Mouse (Mus musculus) kidney, postnatal 36 days (tissue): Measurements from ENCODE around the gene Ddost.
"Not testable (repeated sequence)": the region's sequence is repeated elsewhere in the genome, so short reads cannot be mapped to it uniquely, and the experiment has no call there.

Source experiments
- DNase-seq, 2 experiments: peaks; one replicate each; pipeline ENCODE4 v3.0.0; 2021 to 2022; ENCODE audit warnings: mixed read lengths in 2 of 2

The Ddost gene

DNA sequence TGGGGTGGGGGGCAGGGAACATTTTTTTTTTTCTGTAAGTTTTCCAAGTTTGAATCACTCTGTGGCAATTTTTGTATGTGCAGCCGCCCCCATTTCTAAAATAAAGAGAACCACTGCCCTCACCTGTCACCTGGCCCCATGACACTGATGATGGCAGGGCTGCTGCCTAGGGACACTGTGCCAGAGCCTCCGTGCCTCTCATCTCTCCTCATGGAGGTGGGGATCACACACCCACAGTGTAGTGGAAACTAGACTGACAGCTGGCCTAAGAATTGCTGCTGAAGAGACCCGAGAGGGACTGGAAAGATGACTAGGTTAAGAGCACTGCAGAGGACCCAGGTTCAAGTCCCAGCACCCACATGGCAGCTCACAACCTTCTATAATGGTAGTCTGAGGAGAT lies 7.6 kb downstream of the Ddost start:
- no peak for DNase-seq

DNA sequence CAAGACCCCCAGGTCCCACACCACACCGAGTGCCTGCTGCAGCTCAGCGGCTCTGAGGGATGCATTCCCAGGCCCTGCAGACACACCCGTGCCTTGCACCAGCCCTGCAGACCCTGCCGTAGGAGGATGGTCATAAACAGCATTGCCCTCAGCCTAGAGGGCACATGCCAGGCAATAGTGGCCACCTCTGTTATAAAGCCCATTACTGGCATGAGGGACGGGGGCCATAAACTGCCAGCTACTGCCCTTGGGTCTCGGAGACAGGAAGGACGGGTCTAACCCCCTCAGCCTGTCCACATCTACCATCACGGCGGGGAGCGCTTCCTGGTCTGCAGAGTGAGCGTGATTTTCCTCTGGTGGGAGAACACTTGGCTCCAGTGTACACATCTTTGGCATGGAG lies 8.5 kb downstream of the Ddost start:
- DNase-seq = no peak

DNA sequence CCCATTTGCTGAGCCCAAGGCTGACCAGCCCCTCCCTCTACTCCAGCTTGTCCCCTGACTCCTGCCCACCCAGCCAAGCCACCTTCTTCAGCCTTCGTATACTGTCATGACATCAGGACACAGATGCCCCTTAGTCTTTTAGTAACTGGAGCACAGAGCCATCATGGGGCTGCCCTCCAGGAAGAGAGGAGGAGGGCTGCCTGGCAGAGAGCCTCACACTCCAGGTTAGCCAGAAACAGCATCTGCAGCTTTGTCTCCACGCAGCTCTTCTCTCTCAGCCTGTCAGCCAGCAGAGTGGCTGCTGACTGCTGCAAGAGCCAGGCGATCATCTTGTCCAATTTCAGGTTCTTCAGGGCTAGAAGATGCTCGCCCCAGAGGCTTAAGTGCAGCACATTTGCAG lies 9.3 kb downstream of the Ddost start:
- no peak for DNase-seq

DNA sequence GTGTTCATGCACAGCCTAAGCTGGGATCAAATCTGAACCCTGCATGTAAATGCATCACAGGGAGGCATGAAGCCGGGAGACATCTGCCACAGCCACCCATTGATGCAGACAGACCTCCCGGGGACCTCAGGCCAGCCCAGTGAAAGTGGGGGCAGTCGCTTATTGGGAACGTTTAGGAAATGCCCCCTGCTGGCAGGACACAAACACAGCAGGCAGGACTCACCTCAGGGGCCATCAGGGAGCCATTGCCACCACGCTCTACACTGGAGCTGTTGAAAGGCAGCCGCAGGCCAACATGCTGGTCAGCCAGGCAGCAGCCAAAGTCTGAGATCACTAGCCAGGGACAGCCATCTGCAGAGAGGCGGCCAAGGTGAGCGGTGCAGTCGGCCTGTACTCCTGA lies 11.3 kb downstream of the Ddost start:
- DNase-seq = no peak

DNA sequence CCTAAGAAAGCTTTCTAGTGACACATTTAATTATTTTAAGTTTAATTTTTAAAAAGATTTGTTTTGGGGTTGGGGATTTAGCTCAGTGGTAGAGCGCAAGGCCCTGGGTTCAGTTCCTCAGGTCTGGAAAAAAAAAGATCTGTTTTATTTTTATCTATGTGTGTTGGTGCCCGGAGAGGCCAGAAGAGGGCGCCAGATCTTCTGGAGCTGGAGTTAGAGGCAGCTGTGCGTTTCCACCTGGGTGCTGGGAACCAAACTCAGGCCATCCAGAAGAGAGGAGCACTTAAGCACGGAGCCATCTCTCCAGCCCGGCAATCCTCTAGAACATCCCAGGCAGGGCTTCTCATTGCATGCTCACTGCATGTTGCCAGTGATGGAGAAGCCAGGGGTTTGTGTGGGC lies 11.8 kb downstream of the Ddost start:
- no peak for DNase-seq

DNA sequence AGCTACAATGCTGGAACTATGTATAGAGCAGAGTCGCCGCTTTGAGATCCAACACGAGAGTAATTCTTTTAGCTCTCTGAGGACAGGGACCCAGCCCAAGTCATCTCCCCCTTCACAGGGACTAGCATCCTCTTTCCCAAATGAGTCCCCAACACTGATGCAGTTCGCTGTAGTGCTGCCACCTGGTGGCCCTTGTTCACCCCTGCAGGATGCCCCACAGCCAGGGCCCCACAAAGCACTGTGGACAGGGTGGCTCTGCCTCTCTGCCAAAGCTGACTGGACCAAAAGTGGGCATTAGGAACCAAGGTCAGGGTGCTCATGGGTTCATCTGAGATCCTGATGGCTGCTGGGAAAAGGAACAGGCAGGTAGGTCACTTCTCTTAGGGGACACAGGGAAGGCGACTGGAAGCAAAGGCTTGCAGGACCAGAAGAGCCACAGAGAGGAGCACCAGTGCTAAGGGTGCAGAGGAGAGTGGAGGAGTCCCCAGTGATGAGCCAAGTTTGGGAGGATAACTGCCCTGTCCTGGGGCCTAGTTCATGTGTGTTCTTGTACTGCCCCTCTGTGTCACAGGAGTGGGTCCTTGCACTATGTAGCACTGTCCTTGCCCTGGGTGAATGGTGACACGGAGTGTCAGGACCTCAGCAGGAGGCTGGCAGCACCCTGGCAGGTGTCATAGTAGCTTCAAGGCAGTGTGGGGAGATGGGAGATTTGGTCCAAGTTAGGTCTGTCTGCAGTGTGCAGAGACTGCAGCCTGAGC lies 14.2 kb downstream of the Ddost start:
- peak; percentile 27 to 82 for DNase-seq

DNA sequence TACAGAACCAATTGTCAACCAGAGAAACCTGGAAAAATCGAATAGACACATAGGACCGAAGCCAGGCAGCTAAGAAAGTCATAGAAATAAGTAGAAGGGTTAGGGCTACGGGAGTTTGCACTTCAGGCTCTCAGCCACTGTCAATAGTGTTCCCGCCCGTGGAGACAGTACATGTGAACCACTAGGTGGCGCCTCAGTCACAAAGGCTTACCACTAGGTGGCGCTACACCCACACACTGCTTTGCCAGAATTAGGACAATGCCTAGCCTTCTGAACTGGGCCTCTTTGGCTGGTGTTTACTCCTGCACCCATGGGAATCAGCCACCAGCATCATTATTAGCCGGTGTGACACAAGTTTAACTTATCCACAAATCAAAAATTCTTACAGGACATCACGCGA lies 15.0 kb downstream of the Ddost start:
- DNase-seq = peak; percentile 84 to 88

DNA sequence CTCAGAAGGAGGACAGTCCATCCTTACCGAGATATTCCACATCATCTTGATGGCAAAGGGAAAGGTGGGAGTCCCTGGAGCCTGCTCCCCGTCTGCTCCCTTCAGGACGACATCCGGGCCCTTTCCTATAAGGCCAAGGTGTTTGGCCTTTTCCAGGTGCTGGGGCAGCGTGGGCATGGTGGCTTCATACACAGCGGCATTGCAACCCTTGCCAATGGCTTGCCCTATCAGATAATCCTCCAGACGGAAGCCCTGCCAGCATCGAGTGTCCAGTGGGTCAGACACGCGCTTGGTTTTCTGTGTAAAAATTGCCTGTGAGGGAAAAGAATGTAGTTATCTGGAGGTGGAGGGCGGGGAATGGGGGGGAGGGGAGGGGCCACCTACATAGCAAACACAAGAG lies 16.2 kb downstream of the Ddost start:
- DNase-seq = no peak

DNA sequence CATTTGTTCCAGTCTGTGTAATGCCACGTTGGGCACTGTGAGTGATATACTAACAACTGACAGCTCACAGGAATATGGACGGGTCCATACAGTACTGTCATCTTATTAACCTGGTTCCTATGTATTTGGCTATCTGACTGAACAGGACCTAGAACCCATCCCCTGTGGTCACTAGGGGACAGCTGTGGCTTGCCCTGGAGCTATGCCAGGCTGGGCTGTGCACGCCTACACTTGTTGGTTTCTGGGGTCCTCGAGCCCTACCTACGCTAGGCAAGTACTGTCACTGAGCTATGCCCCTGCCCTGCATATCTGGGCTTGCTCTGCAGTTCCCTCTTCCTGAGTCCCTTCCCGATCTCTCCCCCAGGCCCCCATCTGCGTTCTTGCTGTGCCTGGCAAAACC lies 17.0 kb downstream of the Ddost start:
- no peak for DNase-seq

DNA sequence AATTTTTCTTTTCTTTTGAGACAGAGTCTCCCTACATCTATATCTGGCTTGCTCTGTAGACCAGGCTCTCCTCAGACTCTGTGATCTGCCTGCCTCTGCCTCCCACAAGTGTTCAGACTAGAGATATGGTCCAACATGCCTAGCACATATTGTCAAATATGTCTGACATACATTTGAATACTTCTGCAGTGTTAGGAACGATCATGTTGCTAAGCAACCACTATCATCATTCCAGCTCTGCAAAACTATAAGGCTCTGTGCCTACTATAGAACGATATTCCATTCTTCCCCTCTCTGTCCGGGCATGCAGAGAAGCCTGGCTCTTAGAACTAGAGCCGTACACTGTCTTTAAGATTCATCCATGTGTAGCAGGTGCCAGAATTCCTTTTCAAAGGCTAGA lies 18.2 kb downstream of the Ddost start:
- no peak for DNase-seq

DNA sequence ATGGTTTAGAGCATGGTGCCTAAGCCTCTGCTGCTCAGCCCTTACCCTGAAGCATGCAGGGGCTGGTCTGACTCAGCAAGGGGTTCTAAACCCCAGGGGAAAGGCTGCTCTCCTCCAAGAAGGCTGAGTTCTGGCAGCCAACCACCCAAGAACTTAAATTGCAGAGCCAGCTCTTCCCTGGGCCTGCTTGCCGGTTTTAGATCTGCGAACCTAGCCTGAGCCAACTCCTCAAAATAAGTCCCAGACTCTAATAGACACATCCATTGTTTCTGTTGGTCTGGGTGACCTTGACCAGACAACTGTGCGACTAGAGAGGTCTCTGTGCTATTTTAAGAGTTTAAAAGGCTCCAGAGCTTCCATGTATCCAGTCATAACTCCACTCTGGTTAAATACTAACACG lies 19.2 kb downstream of the Ddost start:
- no peak for DNase-seq

DNA sequence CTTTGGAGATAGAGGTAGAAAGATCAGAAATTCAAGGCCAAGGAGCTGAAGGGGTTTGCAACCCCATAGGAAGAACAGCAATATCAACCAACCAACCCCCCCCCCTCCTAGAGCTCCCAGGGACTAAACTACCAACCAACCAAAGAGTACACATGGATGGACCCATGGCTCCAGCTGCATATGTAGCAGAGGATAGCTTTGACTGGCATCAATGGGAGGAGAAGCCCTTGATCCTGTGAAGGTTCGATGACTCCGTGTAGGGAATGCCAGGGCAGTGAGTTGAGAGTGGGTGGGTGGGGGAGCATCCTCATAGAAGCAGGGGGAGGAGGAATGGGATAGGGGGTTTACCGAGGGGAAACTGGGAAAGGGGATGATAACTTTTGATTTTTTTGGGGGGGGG lies 19.9 kb downstream of the Ddost start:
- no peak for DNase-seq

DNA sequence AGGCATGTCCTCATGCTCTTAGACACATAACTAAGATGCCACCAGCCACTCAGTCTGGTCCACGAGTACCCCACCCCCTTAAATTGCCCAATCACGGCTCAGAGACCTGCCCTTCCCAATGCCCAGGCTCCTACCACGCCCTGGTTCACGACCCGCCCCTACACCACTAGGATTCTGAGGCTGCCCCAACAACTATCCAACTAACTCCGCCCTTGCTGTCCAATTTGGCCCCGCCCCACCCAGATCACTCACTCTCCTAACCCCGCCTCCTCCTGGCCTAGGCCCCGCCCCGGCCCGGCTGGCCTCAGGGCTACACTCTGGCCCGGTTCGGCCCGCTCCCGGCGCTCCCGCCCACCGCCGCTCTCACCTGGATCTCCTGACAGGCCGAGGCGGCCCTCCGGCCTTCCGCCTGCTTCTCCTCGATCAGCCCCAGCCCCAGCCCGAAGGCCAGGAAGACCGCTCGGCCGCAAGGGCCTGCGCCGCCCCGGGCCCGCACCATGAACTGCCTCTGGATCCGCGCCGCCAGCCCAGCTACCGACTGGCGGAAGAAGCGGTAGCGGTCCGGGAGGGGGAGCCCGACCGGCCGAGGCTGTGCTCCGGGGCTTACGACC lies 21.0 kb downstream of the Ddost start:
- peak; percentile 99 to 100 for DNase-seq

DNA sequence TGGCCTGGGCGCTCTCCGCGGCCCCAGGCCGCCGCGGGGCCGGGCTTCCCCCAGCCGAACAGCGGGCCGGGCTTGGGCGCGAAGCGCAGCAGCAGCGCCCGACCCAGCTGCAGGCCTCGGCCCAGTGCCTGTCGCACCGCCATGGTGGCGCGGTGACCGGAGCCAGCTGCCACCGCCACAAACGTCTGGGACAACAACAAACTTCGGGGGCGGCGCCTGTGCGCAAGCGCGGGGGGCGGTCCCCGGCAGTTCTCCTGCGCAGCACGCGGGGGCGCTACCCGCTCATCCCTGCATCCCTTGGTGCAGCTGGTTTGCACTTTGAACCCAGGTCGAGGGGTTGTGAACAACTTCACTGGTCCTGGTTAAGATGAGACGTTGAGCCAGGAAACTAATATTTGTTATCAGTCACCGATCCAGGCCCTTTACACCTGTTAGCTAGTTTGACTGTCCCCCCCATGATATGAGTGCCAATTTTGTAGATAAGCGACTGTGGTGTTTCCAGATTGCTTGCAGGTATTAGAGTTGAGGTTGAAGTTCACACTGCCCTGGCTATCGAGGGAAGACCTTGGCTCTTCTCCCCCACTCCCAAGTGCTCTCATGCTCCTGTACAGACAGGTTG lies 21.7 kb downstream of the Ddost start, which contains the start of gene Pink1:
Pink1 (minus strand) TSS at position 231 of the 619 bp plus-strand sequence.
- DNase-seq = peak; percentile 94 to 95

DNA sequence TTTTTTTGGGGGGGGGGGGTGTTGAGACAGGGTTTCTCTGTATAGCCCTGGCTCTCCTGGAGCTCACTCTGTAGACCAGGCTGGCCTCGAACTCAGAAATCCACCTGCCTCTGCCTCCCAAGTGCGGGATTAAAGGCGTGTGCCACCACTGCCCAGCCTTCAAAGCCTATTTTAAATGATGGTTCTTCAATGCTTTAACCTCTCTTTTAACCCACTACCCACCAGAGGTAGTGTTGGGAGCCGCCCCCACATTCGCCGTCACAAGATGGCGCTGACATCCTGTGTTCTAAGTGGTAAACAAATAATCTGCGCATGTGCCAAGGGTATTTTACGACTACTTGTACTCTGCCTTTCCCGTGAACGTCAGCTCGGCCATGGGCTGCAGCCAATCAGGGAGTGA lies 22.6 kb downstream of the Ddost start:
- DNase-seq = not testable (repeated sequence)

DNA sequence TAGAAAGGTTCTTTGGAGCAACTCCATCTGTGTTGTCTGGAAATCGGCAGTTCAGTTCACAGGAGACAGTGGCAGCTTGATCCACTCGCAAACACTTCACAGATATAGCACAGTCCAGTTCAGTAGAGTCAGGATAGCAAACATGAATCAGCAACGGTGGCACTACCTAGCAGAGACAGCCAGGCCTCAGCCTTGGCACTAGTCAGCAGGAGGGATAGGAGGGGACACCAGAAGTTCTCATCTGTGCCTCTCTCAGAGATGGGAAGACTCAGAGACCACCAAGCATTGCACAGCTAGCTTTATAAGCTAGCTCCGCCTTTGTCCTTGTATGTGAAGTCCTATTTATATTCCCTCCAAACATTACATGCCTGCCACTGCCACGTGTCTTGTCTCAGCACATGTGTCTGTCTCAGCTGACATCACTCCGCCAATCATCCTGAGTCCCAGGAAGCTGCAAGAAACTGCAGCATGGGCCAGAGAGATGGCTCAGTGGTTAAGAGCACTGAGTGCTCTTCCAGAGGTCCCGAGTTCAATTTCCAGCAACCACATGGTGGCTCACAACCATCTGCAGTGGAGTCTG lies 23.5 kb downstream of the Ddost start:
- no peak for DNase-seq

DNA sequence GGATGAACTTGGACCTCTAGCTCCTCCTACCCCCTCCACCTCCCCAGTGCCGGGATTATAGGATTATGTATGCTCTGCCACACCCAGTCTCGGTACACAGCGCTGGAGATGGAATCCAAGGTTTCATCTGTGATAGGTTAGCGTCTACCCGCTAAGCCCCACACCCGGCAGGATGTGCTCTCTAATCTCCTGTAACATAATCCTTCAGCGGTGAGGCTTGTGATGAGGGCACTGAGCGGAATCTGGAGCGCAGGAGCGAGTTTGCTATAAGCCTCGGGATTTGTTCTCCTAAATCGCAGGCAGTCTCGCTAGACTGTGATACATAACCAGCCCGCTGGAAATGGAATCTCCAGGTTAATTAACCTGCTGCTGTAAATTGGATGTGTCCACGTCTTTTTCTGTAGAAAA lies 25.7 kb downstream of the Ddost start:
- DNase-seq = no peak

DNA sequence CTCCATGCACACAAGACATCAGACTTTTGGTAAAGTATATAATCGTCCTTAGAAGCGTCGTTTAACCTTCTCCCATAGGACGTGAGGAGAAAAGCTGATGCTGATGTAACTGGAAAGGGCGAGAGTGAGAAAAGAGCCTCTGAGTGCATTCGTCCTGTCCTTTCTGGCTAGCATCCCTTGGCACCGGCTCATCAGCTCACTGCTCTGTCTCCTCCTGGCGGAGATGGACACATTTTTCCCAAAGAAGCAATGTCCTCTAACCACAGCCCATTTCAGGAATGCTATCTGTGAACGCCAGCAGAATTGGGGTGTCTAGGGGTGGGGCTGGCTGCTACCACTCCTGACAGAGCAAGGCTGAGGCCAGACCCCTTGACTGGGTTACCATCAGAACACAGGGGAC lies 27.1 kb downstream of the Ddost start:
- no peak for DNase-seq

DNA sequence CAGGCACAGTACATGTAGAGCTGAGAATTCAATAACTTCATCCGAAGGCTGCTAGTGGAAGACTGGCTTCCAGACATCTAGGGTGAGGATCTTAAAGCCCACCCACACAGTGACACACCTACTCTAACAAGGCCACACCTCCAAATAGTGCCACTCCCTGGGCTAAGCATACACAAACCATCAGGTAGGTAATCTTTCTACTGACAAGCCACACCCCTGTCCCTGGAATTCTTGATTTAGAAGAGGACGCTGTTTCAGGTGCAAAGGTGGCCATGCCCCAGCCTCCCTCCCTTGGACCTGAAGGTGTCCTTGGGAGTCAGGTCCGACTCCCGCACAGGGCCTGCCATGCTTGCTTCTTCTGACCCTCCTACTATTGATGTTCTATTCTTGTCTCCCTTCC lies 28.6 kb downstream of the Ddost start:
- DNase-seq = no peak

DNA sequence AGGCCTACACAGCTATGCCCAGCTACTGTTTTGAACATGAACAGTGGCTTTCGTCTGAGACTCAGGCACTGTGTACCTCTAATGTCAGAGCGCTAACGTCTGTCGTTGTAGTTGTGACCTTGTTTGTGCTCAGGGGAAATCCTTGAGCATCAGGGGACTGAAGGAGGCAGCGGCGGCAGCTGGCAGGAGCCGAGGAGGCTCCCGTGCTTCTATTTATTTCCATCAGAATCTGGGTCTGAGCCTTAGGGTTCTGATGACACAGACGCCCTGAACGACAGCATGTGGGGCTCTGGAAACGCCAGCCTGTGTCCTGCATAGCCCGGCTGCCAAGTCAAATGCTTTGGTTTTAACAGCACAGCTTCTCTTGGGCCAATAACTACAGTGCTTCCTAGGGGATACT lies 30.5 kb downstream of the Ddost start:
- no peak for DNase-seq

DNA sequence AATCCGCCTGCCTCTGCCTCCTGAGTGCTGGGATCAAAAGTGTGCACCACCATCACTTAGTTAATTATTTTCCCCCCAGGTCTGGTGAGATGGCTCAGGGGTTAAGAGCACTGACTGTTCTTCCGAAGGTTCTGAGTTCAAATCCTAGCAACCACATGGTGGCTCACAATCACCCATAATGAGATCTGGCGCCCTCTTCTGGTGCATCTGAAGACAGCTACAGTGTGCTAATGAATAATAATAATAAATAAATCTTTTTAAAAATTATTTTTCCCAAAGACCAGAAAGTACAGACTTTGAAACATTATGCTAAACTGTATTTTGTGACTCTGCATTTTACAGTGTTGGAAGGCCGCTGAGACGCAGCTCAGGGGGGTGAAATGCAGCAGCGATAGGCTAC lies 31.1 kb downstream of the Ddost start:
- peak in 1 of 2 experiments; percentile 52 for DNase-seq

DNA sequence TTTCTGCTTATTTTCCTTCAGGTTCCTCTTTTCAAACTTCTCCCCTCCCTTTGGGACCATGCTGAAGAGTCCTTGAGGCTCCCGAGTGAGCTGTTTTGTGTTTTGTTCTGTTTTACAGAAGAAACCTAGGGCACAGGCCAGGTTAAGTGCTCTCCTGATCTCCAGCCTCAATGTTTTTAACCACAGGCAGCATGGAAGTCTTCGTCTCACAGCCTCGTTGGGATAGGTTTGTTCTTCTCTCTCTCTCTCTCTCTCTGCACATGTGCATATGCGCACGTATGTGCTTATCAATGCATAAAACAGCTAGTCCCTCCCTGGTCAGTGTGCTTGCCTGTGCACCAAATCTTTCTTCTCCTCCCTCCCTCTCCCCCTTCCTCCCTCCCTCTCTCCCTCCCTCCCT lies 32.3 kb downstream of the Ddost start:
- no peak for DNase-seq

DNA sequence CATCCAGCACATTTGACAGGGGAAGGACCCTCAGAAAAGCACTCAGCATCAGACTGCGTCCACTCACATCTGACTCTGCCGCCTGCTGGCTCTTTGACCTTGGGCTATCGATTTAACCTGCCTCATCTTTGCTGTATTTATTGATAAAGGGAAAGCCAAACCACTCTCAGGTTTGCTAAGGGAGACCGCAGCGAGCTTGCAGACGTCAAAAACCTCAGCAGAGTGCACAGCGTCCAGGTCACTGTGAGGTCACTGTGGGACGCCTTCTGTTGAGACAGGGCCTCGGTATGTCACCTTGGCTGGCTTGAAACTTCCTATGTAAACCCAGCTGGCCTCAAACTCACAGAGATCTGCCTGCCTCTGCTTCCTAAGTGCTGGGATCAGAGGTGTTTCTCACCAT lies 32.8 kb downstream of the Ddost start:
- no peak for DNase-seq

DNA sequence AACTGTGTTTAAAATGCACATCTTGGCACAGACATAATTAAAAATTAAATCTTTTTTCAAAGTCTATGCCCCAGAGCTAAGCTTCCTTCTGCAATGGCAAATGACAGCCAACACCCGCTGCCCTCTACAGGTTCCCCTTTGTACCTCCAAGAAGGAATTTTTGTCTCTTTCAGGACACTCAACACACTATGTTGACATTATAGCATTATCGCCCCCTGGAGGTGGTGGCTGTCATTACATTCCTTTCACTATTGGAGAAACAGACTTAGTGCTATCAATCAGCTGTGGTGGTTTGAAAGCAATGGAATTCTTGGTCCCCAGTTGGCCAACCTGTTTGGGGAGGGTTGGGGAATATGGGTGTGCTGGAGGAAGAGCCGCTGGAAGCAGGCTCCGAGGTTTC lies 35.4 kb downstream of the Ddost start:
- DNase-seq = peak; percentile 62 to 80
